In genomic region chr10:111783496-111783895, GRCm38 (mm10) we compare ENCODE assay signal across 26 mouse cellular contexts.
A peak's percentile ranks its signal among the peaks of the same experiment; 100 is the strongest.
DNase-seq lines count a peak whose midpoint lies in the region; ATAC-seq and TF ChIP-seq lines count a peak whose summit lies in the region.
"Had no signal": no experiment of that assay in that cellular context is flagged by ENCODE, and none has a peak within 500 bp of the region (broad histone marks: within the 10 kb centered on the region; RNA-seq: fewer than 3 reads in every experiment).

No protein-coding gene starts in this region.

- TF ChIP-seq POLR2A in heart, adult 2 months (IDR thresholded peaks at IDR 0.05; ENCODE audit: insufficient read depth, low read depth, low read length) = no peak

- DNase-seq in forebrain, embryonic 10.5 days (ENCODE audit: extremely low spot score, low spot score) = no peak
- DNase-seq in heart, adult 2 months = no peak
- no peak for DNase-seq in heart, postnatal 36 days
- no peak for DNase-seq in limb, embryonic 10.5 days (ENCODE audit: low spot score)
- no peak for DNase-seq in midbrain, embryonic 10.5 days (ENCODE audit: low spot score)
- no peak for DNase-seq in midbrain, embryonic 14.5 days
- DNase-seq: adrenal gland, adult 2 months; adrenal gland, postnatal 36 days; cerebellum, adult 18-20 months; kidney, postnatal 14 days; layer of hippocampus, adult 9-11 months; right cerebral cortex, postnatal 4 days; thymus, adult 18-20 months; thymus, postnatal 25 days had no signal

- H3K4me1 ChIP-seq in forebrain, embryonic 10.5 days = peaks cover 21% of the 10 kb centered on the region
- H3K4me1 ChIP-seq in forebrain, embryonic 15.5 days = no peaks in the 10 kb centered on the region
- H3K4me1 ChIP-seq in heart, adult 2 months (ENCODE audit: control insufficient read depth, insufficient read depth, low read length) = no peaks in the 10 kb centered on the region
- H3K4me1 ChIP-seq in limb, embryonic 12.5 days (replicated peaks) = peaks cover 33% of the 10 kb centered on the region
- peaks cover 15% of the 10 kb centered on the region for H3K4me1 ChIP-seq in limb, embryonic 10.5 days
- peaks cover 11% of the 10 kb centered on the region for H3K4me1 ChIP-seq in midbrain, embryonic 10.5 days
- 0 out of 2 replicates have a peak, but pooled peaks cover 4% of the 10 kb centered on the region for H3K4me1 ChIP-seq in midbrain, embryonic 14.5 days (ENCODE audit: control insufficient read depth, insufficient read depth, low read length)
- H3K4me1 ChIP-seq: forebrain, embryonic 13.5 days had no signal

- TF ChIP-seq CTCF in heart, adult 2 months (IDR thresholded peaks at IDR 0.05) = peak; percentile 20; the same call in 1 of the 2 replicates

- H3K4me3 ChIP-seq in forebrain, embryonic 10.5 days = no peak overlapping the region
- no peak overlapping the region for H3K4me3 ChIP-seq in forebrain, embryonic 15.5 days
- H3K4me3 ChIP-seq in heart, adult 2 months = no peak overlapping the region
- no peak overlapping the region for H3K4me3 ChIP-seq in limb, embryonic 12.5 days (replicated peaks)
- no peak overlapping the region for H3K4me3 ChIP-seq in limb, embryonic 10.5 days
- no peak overlapping the region for H3K4me3 ChIP-seq in midbrain, embryonic 10.5 days
- H3K4me3 ChIP-seq in midbrain, embryonic 14.5 days (replicated peaks; ENCODE audit: low read depth, low read length) = no peak overlapping the region
- H3K4me3 ChIP-seq: embryonic facial prominence, embryonic 15.5 days; forebrain, embryonic 13.5 days; midbrain, embryonic 15.5 days; neural tube, embryonic 12.5 days had no signal

- no peaks in the 10 kb centered on the region for H3K27me3 ChIP-seq in forebrain, embryonic 10.5 days (ENCODE audit: poor library complexity, severe bottlenecking)
- H3K27me3 ChIP-seq in forebrain, embryonic 15.5 days = no peaks in the 10 kb centered on the region
- H3K27me3 ChIP-seq in heart, adult 2 months (ENCODE audit: control insufficient read depth, insufficient read depth, low read length) = no peaks in the 10 kb centered on the region
- H3K27me3 ChIP-seq in limb, embryonic 12.5 days = no peaks in the 10 kb centered on the region
- no peaks in the 10 kb centered on the region for H3K27me3 ChIP-seq in limb, embryonic 10.5 days (ENCODE audit: low read depth, poor library complexity, severe bottlenecking)
- no peaks in the 10 kb centered on the region for H3K27me3 ChIP-seq in midbrain, embryonic 10.5 days (ENCODE audit: low read depth, poor library complexity, severe bottlenecking)
- no peaks in the 10 kb centered on the region for H3K27me3 ChIP-seq in midbrain, embryonic 14.5 days (ENCODE audit: control insufficient read depth, insufficient read depth, low read length)
- H3K27me3 ChIP-seq: CH12.LX; embryonic facial prominence, embryonic 15.5 days; forebrain, embryonic 13.5 days; midbrain, embryonic 15.5 days; neural tube, embryonic 12.5 days had no signal

- intact Hi-C loops in heart, adult 2 months (cut with DNase I) = no loop called here
- intact Hi-C loops in heart, postnatal 36 days (cut with DNase I) = no loop called here

- no peaks in the 10 kb centered on the region for H3K36me3 ChIP-seq in forebrain, embryonic 10.5 days (replicated peaks)
- no peaks in the 10 kb centered on the region for H3K36me3 ChIP-seq in forebrain, embryonic 15.5 days
- H3K36me3 ChIP-seq in heart, adult 2 months (ENCODE audit: control insufficient read depth, insufficient read depth, low read length) = no peaks in the 10 kb centered on the region
- H3K36me3 ChIP-seq in limb, embryonic 12.5 days = no peaks in the 10 kb centered on the region
- H3K36me3 ChIP-seq in limb, embryonic 10.5 days = no peaks in the 10 kb centered on the region
- no peaks in the 10 kb centered on the region for H3K36me3 ChIP-seq in midbrain, embryonic 10.5 days
- no peaks in the 10 kb centered on the region for H3K36me3 ChIP-seq in midbrain, embryonic 14.5 days (ENCODE audit: control insufficient read depth, insufficient read depth, low read length)
- H3K36me3 ChIP-seq: embryonic facial prominence, embryonic 15.5 days; midbrain, embryonic 15.5 days; neural tube, embryonic 12.5 days had no signal

- H3K9me3 ChIP-seq in forebrain, embryonic 10.5 days = no peaks in the 10 kb centered on the region
- no peaks in the 10 kb centered on the region for H3K9me3 ChIP-seq in forebrain, embryonic 15.5 days
- no peaks in the 10 kb centered on the region for H3K9me3 ChIP-seq in limb, embryonic 12.5 days
- H3K9me3 ChIP-seq in limb, embryonic 10.5 days (replicated peaks) = no peaks in the 10 kb centered on the region
- no peaks in the 10 kb centered on the region for H3K9me3 ChIP-seq in midbrain, embryonic 10.5 days (replicated peaks)
- no peaks in the 10 kb centered on the region for H3K9me3 ChIP-seq in midbrain, embryonic 14.5 days (ENCODE audit: control insufficient read depth, low read length)
- H3K9me3 ChIP-seq: embryonic facial prominence, embryonic 15.5 days; forebrain, embryonic 13.5 days; midbrain, embryonic 15.5 days; neural tube, embryonic 12.5 days had no signal

- H3K4me2 ChIP-seq in forebrain, embryonic 15.5 days (replicated peaks) = no peak overlapping the region
- H3K4me2 ChIP-seq in limb, embryonic 12.5 days = no peak overlapping the region
- H3K4me2 ChIP-seq in midbrain, embryonic 14.5 days (ENCODE audit: low read length) = no peak overlapping the region
- H3K4me2 ChIP-seq: embryonic facial prominence, embryonic 15.5 days; forebrain, embryonic 13.5 days; liver, embryonic 11.5 days; midbrain, embryonic 15.5 days; neural tube, embryonic 12.5 days had no signal

- ATAC-seq in forebrain, embryonic 15.5 days (replicated peaks) = no peak
- no peak for ATAC-seq in limb, embryonic 12.5 days (ENCODE audit: insufficient number of reproducible peaks, insufficient read depth, low FRiP score, low TSS enrichment, low read depth)
- no peak for ATAC-seq in midbrain, embryonic 14.5 days (ENCODE audit: low FRiP score, low TSS enrichment)
- ATAC-seq: activated CD4-positive, CD25-positive, alpha-beta regulatory T cell, adult 4 months; forebrain, embryonic 13.5 days; intestine, embryonic 16.5 days; midbrain, embryonic 15.5 days had no signal

- H3K9ac ChIP-seq in forebrain, embryonic 15.5 days (replicated peaks) = no peak overlapping the region
- H3K9ac ChIP-seq in heart, adult 2 months (ENCODE audit: low read depth, low read length) = no peak overlapping the region
- H3K9ac ChIP-seq in limb, embryonic 12.5 days (replicated peaks) = no peak overlapping the region
- H3K9ac ChIP-seq in midbrain, embryonic 14.5 days (replicated peaks; ENCODE audit: low read length) = no peak overlapping the region
- H3K9ac ChIP-seq: embryonic facial prominence, embryonic 15.5 days; forebrain, embryonic 13.5 days; midbrain, embryonic 15.5 days; neural tube, embryonic 12.5 days had no signal

- no peaks in the 10 kb centered on the region for H3K79me2 ChIP-seq in heart, adult 2 months (replicated peaks; ENCODE audit: control insufficient read depth, insufficient read depth, low read length)

- no peak for TF ChIP-seq EP300 in heart, adult 2 months (IDR thresholded peaks at IDR 0.05; ENCODE audit: insufficient read depth, low read depth, low read length)

- 63% methylated on average over 3 of the region's 3 CpGs for WGBS in forebrain, embryonic 10.5 days
- WGBS in forebrain, embryonic 15.5 days = 57% methylated on average over 3 of the region's 3 CpGs
- WGBS in heart, adult 2 months = 83% methylated on average over 3 of the region's 3 CpGs
- 62% methylated on average over 3 of the region's 3 CpGs for WGBS in limb, embryonic 12.5 days
- 78% methylated on average over 3 of the region's 3 CpGs for WGBS in limb, embryonic 10.5 days
- WGBS in midbrain, embryonic 10.5 days = 64% methylated on average over 3 of the region's 3 CpGs
- WGBS in midbrain, embryonic 14.5 days = 61% methylated on average over 3 of the region's 3 CpGs

- peak overlapping the region; percentile 30; the same call in 1 of the 2 replicates for H3K27ac ChIP-seq in forebrain, embryonic 10.5 days
- no peak overlapping the region for H3K27ac ChIP-seq in forebrain, embryonic 15.5 days (replicated peaks)
- H3K27ac ChIP-seq in heart, adult 2 months = no peak overlapping the region
- H3K27ac ChIP-seq in limb, embryonic 12.5 days = peak overlapping the region; percentile 37; the same call in 1 of the 2 replicates
- H3K27ac ChIP-seq in limb, embryonic 10.5 days = no peak overlapping the region; the same call in 1 of the 2 replicates
- 0 out of 2 replicates have a peak overlapping the region, but pooled peaks have one; percentile 28 for H3K27ac ChIP-seq in midbrain, embryonic 10.5 days (replicated peaks)
- no peak overlapping the region for H3K27ac ChIP-seq in midbrain, embryonic 14.5 days (replicated peaks; ENCODE audit: low read depth, low read length)
- H3K27ac ChIP-seq: embryonic facial prominence, embryonic 15.5 days; forebrain, embryonic 13.5 days; macrophage; midbrain, embryonic 15.5 days; neural tube, embryonic 12.5 days; stomach, postnatal 0 days had no signal

Comparison
In these comparisons a context has a peak if more than half of its experiments do, and no peak if none do; other contexts are left out.
1. H3K27ac ChIP-seq: peak in forebrain, embryonic 10.5 days (single experiment), limb, embryonic 12.5 days (single experiment) and midbrain, embryonic 10.5 days (single experiment); none in forebrain, embryonic 15.5 days (single experiment), heart, adult 2 months (single experiment), limb, embryonic 10.5 days (single experiment) and midbrain, embryonic 14.5 days (single experiment).